Mouse (Mus musculus): Measurements from ENCODE around the gene Syf2.

The Syf2 gene

DNA sequence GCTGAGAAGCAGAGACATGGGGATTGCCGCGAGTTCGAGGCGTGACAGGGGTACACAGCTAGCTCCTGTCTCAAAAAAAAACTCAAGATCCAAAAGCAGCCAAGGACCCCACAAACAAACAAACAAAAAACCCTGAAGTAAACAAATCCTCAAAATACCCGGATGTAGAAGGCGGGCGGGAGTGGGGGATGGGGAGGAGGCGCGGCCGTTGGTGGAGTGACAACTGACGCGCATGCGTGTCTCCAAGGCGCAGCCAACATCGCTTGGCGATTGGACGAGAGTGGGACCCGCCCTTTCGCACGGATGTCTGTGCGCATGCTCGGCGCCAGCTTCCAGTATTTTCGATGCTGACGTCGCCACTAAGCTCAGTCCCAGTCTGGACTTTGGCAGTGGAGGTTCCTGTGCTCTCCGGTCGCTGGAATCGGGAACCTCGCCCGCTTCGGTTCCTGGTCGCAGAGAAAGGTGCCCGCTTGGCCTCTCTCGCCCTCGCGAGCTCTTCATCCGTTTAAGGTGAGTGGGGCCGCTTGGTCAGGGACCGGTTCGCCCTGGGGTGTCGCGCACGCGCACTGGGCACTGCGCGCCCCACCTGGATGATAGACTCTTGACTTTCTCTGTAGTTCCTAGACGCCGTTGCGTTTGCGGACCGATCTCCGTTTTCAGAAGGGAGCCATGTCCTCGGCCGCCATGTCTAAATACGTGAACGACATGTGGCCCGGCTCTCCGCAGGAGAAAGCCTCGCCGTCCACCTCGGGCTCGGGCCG is 7.3 kb upstream of the Syf2 start, which contains the start of gene Rsrp1:
Rsrp1 (plus strand) TSS at position 335 of the 761 bp plus-strand sequence.
- DNase-seq (ENCODE audit: low spot score in 2 of 2) = peak; percentile 97

DNA sequence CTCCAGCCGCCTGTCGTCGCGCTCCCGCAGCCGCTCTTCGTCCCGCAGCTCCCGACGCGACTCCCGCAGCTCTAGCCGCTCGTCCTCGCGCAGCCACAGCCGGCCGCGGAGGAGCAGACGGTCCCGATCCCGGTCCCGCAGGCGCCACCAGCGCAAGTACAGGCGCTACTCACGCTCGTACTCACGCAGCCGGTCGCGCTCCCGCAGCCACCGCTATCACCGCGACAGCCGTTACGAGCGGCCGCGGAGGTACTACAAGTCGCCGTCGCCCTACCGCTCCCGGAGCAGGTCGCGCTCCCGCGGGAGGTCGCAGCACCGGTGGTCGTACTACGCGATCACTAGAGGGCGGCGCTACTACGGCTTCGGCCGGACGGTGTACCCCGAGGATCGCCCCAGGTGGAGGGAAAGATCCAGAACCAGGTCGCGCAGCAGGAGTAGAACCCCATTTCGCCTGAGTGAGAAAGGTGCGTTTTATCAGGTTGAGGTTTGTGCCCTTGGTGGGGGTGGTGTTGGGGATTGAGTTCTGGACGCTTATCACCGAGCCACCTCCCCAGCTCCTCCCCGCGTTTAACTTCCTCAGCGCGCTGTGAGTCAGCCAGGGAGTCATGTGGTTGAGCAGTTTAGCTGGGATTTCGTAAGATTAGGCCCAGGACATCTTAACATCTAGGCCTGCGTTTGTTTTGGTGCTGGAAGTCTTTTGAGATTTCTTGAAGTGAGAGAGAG is 6.5 kb upstream of the Syf2 start:
- DNase-seq (ENCODE audit: low spot score in 2 of 2) = peak; percentile 71 to 79

DNA sequence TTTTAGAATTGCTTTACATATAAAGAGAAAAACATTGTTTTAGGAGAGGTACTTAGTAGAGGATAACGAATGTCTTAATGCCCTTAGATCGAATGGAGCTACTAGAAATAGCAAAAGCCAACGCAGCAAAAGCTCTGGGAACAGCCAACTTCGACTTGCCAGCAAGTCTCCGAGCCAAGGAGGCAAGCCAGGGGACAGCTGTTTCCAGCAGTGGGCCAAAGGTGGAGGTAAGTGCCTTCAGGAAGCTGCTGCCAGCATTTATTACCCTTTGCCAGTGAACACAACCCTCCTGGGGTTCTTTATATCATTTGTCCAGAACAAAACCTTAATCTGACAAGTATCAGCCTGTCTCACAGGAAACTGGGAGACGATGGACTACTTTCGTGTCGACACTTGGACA is 5.5 kb upstream of the Syf2 start:
- DNase-seq (ENCODE audit: low spot score in 2 of 2) = no peak

DNA sequence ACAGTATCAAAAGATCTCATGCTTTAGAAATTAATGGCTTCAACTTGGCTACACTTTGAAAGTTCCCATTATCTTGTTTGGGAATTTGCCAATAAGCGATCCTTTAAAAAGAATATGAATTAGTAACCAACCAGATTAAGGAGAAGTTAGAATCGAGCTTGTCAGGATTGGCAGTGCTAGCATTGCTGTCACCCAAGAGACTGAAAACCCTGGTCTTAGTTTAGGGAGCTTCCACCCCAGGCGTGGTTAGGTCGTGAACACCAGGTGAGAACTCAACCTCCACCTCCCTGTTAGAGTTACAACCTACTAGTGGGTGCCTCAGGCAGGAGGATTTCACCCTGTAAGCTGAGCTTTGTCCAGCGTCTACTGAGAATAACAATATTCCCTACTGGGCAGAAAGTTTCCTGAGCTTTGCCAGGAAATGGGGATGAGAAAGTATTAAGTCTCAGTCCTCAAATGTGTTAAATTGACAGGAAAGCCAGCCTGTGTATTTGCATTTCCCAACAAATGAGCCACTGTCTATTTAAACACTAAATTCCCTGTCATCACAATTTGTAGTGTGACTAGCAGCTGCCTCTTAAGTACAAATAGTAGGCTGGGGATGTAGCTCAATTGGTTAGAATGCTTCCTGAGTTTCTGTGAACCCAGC is 2.8 kb upstream of the Syf2 start:
- DNase-seq (ENCODE audit: low spot score in 2 of 2) = no peak

DNA sequence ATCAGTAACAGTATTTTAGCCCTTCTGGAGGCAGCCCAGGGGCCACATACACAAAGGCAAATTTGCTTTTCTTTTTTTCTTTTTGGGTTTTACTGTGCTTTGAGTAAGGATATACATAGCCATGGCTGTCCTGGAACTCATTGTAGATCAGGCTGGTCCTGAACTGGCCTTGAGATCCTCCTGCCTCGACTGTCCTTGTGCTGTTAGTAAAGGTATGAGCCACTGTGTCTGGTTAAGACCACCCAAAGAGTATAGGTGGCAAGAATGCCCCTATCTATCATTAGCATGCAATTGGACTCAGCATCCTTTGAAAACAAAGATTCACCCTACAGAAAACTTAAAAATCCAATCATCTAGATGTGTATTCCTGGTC is 2.2 kb upstream of the Syf2 start:
- DNase-seq (ENCODE audit: low spot score in 2 of 2) = no peak

DNA sequence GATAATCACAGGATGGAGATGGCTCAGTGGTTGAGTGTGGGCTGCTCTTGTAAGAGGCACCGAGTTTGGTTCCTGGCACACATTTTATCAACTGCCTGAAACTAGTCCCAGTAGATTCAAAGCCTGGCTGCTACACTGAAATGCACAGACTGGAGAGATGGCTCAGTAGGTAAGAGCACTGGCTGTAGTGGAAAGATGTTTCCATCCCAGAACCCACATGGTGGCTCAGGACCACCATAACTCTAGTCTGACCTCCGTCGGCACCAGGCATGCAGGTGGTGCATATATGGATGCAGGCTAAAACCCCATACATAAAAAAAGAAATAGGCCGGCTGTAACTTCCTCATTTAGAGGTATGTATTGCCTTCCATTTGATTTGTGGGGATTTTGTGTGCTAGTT is 1.2 kb upstream of the Syf2 start:
- peak; percentile 58 to 63 for DNase-seq (ENCODE audit: low spot score in 2 of 2)

DNA sequence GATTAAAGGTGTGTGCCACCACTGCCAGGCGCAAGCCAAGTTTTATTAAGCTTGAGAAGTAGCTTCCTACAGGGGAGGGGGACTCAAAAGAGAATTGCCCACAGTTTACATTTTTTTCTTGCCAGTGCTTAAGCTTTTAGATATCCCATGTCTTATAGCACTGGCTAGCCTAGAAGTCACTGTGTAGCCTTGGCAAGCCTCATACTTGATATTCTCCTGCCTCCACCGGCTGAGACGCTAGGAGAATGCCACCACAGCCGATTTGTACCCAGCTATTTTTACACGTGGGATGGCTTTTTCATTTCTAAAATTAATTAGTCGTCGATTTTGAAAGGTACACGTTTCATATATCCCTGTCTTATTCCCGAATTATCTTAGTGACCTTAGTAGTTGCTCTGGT is 508 bp upstream of the Syf2 start:
- no peak for DNase-seq (ENCODE audit: low spot score in 2 of 2)

DNA sequence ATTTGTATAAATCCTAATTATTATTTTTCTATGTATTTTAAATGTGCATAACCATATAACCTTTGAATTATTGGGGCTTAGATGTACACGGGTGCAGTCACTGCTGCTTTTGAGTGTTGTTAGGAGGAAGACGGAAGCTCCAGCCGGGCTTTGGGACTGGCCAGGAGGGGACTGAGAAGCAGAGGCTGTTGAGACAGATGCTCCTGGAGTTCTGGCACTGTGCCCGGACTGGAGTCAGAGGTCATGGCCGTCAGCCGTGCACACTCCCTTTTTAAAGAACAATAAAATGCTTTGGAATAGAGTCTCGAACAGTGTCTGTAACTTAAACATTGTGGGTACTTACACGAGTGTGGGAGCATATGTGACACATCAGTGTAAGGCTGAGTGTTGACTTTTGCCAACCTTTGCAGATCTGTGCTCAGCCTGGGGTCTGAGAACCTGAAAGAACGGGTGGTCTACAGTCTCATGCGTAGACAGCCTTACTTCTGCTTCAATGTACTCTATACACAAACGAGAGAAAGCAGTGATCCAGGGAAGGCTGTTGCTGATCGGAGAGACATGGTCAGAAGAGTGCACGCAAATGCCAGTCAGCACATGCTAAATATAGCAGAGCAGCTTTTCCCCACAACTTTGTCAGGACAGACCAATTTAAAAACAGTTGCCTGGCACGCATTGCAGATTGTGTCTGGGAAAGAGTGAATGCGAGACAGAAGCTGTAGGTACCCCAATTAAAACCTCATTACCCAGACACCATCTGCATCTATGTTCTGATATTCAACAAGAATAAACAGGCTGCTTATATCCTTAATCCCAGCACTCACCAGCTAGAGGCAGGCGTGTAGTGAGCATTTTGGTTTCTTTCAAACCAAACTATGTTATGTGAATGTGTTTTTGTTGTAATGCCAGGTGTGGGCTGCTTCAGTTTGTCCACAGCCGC is 6.8 kb downstream of the Syf2 start:
- no peak for DNase-seq (ENCODE audit: low spot score in 2 of 2)

DNA sequence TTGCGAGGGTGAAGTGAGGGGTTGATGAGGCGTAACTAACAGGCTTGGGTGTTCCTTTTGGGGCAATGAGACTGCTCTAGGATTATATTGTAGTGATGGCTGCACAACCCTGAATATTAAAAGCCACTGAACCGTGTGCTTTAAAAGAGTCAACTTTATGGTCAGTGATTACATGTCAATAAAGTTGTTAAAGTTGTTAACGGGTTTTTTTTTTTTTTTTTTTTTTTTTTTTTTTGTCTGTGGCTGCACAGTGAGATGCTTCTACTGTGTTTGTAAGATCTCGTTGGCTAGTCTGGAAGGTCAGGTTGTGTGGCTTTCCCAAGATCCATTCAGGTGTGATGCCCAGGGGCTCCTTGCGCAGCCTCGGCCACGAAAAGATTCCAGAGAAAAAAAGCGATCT is 9.2 kb downstream of the Syf2 start:
- no peak for DNase-seq (ENCODE audit: low spot score in 2 of 2)

DNA sequence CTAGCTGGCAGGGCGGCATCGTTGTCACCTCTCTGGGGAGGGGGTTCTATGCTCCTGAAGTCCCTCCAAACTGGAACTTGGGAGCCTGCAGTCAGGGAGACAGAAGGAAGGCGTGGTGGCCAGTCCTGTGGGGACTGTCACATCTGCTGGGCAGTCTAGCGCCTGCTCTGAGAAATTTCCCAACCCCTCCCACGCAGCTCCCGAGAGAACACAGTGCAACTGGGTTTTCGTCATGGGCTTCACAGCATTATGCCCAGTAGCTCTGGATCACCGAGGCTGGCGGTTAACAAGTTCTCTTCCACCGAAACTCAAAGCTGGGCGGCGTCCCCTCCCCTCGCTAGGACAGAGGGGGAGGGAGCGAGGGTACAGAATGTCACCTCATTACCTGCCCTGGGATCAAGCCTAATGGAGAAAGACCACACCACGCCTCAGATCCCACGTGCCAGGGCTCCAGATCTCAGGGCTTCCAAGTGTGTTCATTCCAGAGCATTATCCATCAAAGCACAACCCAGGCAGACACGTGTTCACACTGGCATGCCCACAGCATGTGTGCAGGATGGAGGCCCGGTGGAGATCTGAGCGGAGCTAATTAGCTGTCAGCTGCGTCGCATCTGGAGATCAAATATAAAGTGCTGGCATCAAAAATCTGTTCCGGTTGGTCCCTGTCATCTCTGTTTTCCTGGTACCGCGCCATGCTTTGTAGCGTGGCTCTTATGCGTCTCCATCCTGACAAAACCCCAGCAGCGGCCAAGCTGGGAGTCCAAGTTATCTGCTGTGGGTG is 13.2 kb downstream of the Syf2 start:
- no peak for DNase-seq (ENCODE audit: low spot score in 2 of 2)

DNA sequence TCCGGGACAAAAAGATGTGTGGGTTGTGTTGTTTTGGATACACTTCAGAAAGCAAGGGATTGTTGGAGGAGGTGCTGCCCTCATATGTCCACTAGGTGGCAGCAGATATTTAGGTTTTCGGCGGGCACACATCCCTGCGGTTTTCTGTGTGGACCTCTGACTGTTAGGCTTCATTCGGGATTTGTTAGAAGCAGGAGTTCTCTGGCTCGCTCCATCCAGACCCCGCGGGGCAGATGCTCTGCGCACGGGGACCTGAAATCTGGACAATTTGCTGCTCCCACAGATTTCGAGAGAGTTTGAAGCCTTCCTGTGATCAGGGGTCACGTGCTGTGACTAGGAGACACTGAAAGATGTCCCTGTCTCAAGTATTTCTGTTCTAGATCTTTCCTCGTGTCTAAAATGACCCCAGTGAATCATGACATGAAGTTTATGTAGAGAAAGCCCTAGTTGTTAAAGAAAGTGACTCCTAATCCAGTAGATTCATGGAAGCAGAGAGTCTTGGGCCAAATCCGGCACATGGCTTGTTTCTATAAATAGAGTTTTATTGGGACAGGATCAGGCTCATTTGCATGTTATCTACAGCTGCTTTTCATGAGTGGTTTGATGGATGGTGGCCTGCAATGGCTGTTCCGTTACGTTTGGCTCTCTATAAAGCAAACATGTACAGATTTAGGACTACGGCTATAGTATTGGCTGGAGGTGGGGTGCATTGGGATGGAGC is 15.5 kb downstream of the Syf2 start:
- DNase-seq (ENCODE audit: low spot score in 2 of 2) = peak; percentile 42 to 51

DNA sequence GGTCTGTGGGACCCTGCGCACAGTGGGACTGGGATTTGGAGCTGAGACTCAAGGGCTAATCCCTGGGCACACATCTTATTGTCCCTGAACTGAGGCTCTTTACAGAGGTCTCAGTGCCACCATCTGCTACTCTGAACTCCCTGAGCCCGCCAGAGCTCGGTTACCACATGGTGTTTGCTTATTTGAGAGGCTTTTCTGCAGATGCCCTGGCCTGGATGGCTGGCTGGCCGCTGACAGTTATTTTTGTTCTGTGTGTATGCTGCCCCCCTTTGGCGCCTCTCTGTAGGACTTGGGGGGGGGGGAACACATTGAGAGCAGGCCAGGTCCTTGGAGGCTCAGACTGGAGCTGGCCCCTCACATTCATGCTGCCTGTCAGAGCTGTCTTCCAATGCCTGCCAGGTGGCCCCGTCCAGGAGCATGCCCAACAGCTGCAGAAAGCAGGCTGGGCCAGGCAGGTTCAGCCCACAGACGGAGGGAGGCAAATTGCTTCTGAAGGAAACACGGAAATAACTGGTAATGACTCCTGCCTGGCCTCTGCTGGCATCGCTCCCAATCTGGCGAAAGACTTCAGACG is 19.9 kb downstream of the Syf2 start:
- no peak for DNase-seq (ENCODE audit: low spot score in 2 of 2)

DNA sequence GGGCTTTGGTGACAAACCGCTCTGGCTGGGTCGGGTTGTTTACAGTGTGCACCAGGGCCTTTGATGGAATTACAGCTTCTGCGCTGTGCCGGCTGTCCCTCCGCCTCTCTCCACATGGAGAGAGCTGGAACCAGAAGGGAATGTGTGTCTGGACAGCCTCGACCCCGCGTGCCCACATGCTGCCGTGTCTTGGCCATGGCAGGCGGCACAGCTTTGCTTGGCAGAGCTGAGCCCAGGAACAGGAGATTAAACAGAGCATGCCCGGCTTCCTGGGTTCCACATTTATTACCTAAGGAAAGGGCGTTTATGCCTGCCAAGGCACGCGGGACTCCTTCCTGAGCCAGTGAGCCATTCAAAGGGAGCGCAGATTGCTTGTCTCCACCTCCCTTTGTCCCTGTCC is 23.8 kb downstream of the Syf2 start:
- DNase-seq (ENCODE audit: low spot score in 2 of 2) = no peak

DNA sequence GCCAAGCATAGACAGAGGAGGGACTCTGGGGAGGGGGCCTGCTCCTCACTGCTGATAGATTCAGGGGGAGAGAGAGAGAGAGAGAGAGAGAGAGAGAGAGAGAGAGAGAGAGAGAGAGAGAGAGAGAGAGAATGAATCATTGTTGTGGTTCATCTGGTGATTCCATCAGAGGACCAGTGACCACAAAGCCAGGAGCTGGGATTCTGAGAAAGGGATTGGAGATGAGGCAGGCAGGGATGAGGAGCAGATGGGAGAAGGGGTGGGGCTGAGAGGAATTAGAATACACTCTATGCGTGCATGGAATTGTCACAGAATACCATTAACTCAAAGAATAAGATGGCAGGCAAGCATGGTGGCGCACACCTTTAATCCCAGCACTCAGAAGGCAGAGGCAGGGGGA is 24.5 kb downstream of the Syf2 start:
- no peak for DNase-seq (ENCODE audit: low spot score in 2 of 2)

DNA sequence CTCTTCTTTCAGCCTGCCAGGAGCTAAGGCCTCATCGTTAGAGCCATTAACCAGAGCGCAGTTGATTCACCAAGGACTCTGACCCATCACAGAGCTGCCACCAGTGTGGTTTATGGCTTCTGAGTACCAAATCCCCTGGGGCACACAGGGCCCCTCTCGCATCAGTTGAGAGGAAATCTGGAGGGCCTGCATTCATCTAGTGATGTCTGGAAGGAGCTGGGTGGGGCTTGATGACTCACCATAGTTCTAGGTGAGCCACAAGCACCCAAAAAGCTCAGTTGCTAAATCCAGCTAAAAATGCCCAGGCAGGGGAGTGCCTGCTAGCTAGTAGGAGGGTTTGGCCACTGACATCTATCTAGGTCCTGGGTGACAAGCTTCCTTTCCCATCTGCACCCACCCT is 25.1 kb downstream of the Syf2 start:
- peak; percentile 34 to 35 for DNase-seq (ENCODE audit: low spot score in 2 of 2)

DNA sequence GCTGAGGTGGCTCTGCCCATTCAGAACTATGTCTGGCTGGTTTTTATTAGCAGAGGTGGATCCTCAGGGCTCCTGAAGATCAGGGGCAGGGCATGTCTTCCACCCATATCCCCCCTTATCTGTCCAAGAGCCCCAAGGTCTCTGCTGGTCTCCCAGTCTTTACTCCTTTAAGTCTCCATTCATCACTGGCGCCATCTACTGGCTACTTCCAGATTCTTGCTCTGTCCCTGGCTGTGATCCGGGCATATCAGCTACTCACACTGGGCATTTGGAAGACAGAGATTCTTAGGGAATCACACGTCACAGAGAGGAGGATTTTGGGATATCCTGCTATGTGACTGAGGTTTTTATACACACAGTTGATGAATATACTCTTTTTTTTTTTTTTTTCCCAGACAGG is 25.6 kb downstream of the Syf2 start:
- peak; percentile 39 to 49 for DNase-seq (ENCODE audit: low spot score in 2 of 2)

DNA sequence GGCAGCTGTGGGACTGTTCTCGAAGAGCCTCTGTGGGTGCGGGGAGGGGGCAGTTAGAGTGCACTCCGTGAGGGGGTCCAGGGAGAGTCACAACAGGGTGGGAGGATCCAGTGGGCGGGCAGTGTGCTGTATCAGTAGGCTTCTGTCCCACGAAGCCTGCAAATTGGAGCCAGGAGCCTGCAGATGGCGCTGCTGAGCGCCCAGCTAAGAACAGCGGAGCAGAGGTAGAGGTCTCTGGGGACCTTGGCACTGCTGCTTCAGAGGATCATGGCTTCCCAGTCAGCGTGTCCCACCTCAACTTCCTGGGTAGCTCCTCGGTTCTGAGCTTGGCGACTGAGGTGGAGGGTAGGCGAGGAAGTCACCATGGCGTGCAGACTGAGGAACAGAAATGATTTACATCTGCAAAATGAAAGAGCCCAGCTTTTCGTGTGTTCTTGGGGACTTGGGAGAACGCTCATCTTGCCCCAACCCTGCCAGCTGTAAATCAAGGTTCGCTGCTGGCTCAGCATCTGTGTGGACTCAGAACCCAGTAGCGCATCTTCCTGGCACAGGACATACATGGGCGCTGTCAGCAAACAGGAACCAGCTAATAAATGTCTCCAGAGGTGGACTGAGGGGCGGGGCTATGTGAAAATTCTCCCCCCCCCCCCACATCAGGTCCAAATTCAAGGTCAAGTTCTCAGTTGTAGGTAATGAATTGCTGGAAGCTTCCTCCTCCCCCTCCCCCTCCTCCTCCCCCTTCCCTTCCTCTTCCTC is 32.5 kb downstream of the Syf2 start:
- peak; percentile 51 to 59 for DNase-seq (ENCODE audit: low spot score in 2 of 2)

DNA sequence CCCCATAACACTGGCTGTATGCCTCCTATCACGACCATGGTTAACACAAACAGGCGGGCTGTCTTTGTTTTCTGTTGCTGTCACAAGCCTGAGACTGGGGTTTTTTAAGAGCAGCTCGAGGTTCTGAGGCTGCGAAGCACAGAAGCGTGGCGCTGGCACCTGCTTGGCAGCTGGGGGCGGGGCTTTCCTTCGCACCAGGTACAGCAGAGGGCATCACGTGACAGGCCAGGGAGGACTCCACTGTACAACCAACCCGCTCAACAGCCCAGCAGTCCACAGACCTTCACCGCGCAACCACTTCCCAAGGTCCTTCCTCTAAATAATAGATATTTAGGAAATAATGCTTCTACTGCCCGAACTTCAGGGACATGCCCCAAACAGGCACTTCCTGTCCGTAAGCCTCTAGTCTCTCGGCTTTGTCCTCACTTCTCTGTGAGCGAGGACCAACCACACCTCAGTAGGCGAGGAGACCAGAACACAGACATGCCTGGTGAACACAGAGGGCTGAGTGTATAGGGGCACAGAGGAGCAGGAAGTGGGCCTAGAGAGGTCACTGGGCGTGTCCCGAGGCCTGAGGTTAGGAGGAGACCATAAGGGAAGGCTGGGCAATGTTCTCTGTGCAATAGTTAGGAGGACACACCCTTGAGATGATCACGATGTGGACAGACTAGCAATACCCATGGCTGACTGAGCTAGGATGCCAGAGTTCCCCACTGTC is 37.3 kb downstream of the Syf2 start:
- DNase-seq (ENCODE audit: low spot score in 2 of 2) = peak; percentile 30 to 36

DNA sequence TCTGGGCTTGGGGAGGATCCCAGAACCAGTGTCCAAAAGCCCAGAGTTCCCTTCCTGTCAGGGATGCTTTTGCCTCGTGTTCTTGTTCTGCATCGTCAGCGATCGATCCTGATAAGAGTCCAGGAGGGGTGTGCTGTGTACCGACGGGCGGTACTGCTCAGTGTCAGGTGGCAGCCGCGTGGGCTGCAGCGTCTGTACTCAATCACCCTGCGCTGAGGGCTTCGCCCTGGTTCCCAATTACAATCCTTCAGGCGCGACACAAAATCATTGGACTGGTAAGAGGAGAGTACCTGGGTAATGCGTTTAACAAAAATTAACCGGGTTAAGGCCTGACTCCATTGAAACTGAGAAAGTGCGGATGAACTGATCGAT is 37.9 kb downstream of the Syf2 start:
- DNase-seq (ENCODE audit: low spot score in 2 of 2) = no peak

All from spleen, postnatal 36 days (tissue).